Mouse (Mus musculus): ENCODE results near the gene Zfyve1.

DNA sequence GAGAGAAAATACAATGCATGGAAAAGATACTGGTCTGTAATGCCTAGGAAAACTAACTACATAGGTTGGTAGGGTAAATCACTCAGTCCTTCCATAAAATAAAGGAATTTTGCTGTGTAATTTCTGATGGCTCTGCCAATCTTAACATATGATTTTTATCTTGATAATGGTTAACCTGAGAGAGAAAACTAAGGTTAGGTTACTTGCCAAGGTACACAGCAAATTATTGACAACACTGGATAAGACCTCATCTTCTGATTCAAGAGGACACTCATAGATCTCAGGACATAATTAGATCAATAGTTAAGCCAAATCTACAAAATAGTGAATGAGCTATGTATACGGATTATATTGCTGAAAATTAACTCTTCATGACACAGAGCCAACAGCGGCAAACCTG lies 859 bp upstream of the Zfyve1 start:
- TF ChIP-seq GATA1 (IDR thresholded peaks at IDR 0.05; ENCODE audit: borderline replicate concordance, low read length) (no peak), FLI1 (IDR thresholded peaks at IDR 0.05; ENCODE audit: low read length) (no peak)
